Mouse (Mus musculus) olfactory bulb, adult 2 months (tissue): ENCODE data around the gene Gm10840.
"Not testable (repeated sequence)": the region's sequence is repeated elsewhere in the genome, so short reads cannot be mapped to it uniquely, and the experiment has no call there.

Source experiments
- CTCF ChIP-seq: fragments of 200-500 bp; IDR thresholded peaks from 2 replicates; pipeline ENCODE4 v1.5.1; 2012; ENCODE audit warnings: low read depth, mild to moderate bottlenecking, low read length, moderate library complexity; ENCODE audit not compliant: insufficient read depth
- POLR2A ChIP-seq: fragments of 200-500 bp; IDR thresholded peaks from 2 replicates; pipeline ENCODE4 v1.6.1; 2012; ENCODE audit warnings: mild to moderate bottlenecking, low read depth, low read length, moderate library complexity; ENCODE audit not compliant: insufficient read depth

DNA sequence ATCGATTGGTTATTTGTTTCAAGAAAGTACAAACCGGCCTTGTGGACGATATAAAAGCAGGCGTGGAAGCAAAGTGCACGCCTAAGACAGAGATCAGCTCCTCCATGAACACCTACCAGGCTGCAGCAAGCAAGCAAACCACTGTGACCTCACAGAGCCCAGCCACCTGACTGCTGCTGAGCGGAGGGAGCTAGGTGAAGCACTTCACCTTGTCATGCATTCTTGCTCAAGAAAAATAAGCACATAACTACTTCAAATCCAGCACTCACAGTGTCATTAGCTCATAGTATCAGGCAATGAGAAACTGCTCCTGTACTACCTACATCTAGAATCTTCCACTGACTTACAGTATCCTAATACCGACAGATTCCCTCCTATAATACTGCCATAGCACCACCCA is 39.3 kb downstream of the Gm10840 start:
- not testable (repeated sequence) for TF ChIP-seq CTCF, POLR2A
